Mouse (Mus musculus): ENCODE data around the gene Magohb. TPM values are rescaled to one million over a fixed set of nuclear protein-coding genes. Genes with fewer than 3 reads are reported as not detected.

Gene Magohb
- polyA plus RNA-seq, 1 experiment: 44.1 TPM

GRCm38 (mm10) chr6:131272311-131272710 is 20.7 kb downstream of the Magohb start:
- Histone ChIP-seq H3K27me3 (ENCODE audit: control insufficient read depth, insufficient read depth, insufficient read length) (no peaks in the 10 kb centered on the region), H3K79me2 (ENCODE audit: control insufficient read depth, insufficient read depth) (no peaks in the 10 kb centered on the region), H3K79me3 (ENCODE audit: low read depth) (no peaks in the 10 kb centered on the region), H3K36me3 (ENCODE audit: control insufficient read depth, insufficient read depth) (peaks cover 8% of the 10 kb centered on the region), H3K4me3 (ENCODE audit: insufficient read depth, poor library complexity, severe bottlenecking) (no peak overlapping the region), H3ac (ENCODE audit: control insufficient read depth, insufficient read length, low read depth) (no peak overlapping the region)
- TF ChIP-seq MYOG (IDR thresholded peaks at IDR 0.05; ENCODE audit: control insufficient read depth, extremely low read depth, insufficient read length) (no peak), CTCF (IDR thresholded peaks at IDR 0.05; ENCODE audit: control insufficient read depth, insufficient read depth, insufficient read length) (no peak), MYOD1 (IDR thresholded peaks at IDR 0.05; ENCODE audit: control insufficient read depth, insufficient read length, low read depth) (no peak), MAX (IDR thresholded peaks at IDR 0.05) (no peak), USF1 (IDR thresholded peaks at IDR 0.05; ENCODE audit: low read depth) (no peak), CEBPB (IDR thresholded peaks at IDR 0.05; ENCODE audit: low read depth) (no peak), FOSL1 (IDR thresholded peaks at IDR 0.05; ENCODE audit: insufficient read depth, low read length, poor library complexity, severe bottlenecking) (no peak)

GRCm38 (mm10) chr6:131270312-131270711 is 22.7 kb downstream of the Magohb start:
- no peaks in the 10 kb centered on the region for H3K27me3 ChIP-seq (ENCODE audit: control insufficient read depth, insufficient read depth, insufficient read length)
- H3K4me3 ChIP-seq (ENCODE audit: insufficient read depth, poor library complexity, severe bottlenecking): no peak overlapping the region
- H3K79me2 ChIP-seq (ENCODE audit: control insufficient read depth, insufficient read depth): no peaks in the 10 kb centered on the region
- H3K36me3 ChIP-seq (ENCODE audit: control insufficient read depth, insufficient read depth): no peaks in the 10 kb centered on the region
- TF ChIP-seq MYOD1 (IDR thresholded peaks at IDR 0.05; ENCODE audit: control insufficient read depth, insufficient read length, low read depth): no peak
- no peak for TF ChIP-seq MYOG (IDR thresholded peaks at IDR 0.05; ENCODE audit: control insufficient read depth, extremely low read depth, insufficient read length)
- no peak for TF ChIP-seq USF1 (IDR thresholded peaks at IDR 0.05; ENCODE audit: low read depth)
- TF ChIP-seq MAX (IDR thresholded peaks at IDR 0.05): no peak
- TF ChIP-seq CEBPB (IDR thresholded peaks at IDR 0.05; ENCODE audit: low read depth): no peak
- TF ChIP-seq CTCF (IDR thresholded peaks at IDR 0.05; ENCODE audit: control insufficient read depth, insufficient read depth, insufficient read length): no peak
- TF ChIP-seq FOSL1 (IDR thresholded peaks at IDR 0.05; ENCODE audit: insufficient read depth, low read length, poor library complexity, severe bottlenecking): no peak
- H3K79me3 ChIP-seq (ENCODE audit: low read depth): no peaks in the 10 kb centered on the region
- H3ac ChIP-seq (ENCODE audit: control insufficient read depth, insufficient read length, low read depth): no peak overlapping the region

GRCm38 (mm10) chr6:131269599-131269998 is 23.4 kb downstream of the Magohb start:
- H3K36me3 ChIP-seq (ENCODE audit: control insufficient read depth, insufficient read depth): no peaks in the 10 kb centered on the region
- H3ac ChIP-seq (ENCODE audit: control insufficient read depth, insufficient read length, low read depth): no peak overlapping the region
- no peaks in the 10 kb centered on the region for H3K79me3 ChIP-seq (ENCODE audit: low read depth)
- H3K27me3 ChIP-seq (ENCODE audit: control insufficient read depth, insufficient read depth, insufficient read length): no peaks in the 10 kb centered on the region
- H3K79me2 ChIP-seq (ENCODE audit: control insufficient read depth, insufficient read depth): no peaks in the 10 kb centered on the region
- H3K4me3 ChIP-seq (ENCODE audit: insufficient read depth, poor library complexity, severe bottlenecking): no peak overlapping the region
- TF ChIP-seq FOSL1 (IDR thresholded peaks at IDR 0.05; ENCODE audit: insufficient read depth, low read length, poor library complexity, severe bottlenecking) (no peak), CEBPB (IDR thresholded peaks at IDR 0.05; ENCODE audit: low read depth) (no peak)

GRCm38 (mm10) chr6:131264175-131264574 is 28.9 kb downstream of the Magohb start:
- H3K36me3 ChIP-seq (ENCODE audit: control insufficient read depth, insufficient read depth): no peaks in the 10 kb centered on the region
- TF ChIP-seq CEBPB (IDR thresholded peaks at IDR 0.05; ENCODE audit: low read depth) (no peak), USF1 (IDR thresholded peaks at IDR 0.05; ENCODE audit: low read depth) (no peak), MAX (IDR thresholded peaks at IDR 0.05) (no peak)

GRCm38 (mm10) chr6:131262778-131263177 is 30.3 kb downstream of the Magohb start:
- H3K79me3 ChIP-seq (ENCODE audit: low read depth): no peaks in the 10 kb centered on the region
- H3ac ChIP-seq (ENCODE audit: control insufficient read depth, insufficient read length, low read depth): no peak overlapping the region
- H3K4me3 ChIP-seq (ENCODE audit: insufficient read depth, poor library complexity, severe bottlenecking): no peak overlapping the region
- no peak for TF ChIP-seq USF1 (IDR thresholded peaks at IDR 0.05; ENCODE audit: low read depth)
- TF ChIP-seq MYOG (IDR thresholded peaks at IDR 0.05; ENCODE audit: control insufficient read depth, extremely low read depth, insufficient read length): no peak
- no peak for TF ChIP-seq MYOD1 (IDR thresholded peaks at IDR 0.05; ENCODE audit: control insufficient read depth, insufficient read length, low read depth)
- no peak for TF ChIP-seq MAX (IDR thresholded peaks at IDR 0.05)
- TF ChIP-seq CTCF (IDR thresholded peaks at IDR 0.05; ENCODE audit: control insufficient read depth, insufficient read depth, insufficient read length): no peak
- TF ChIP-seq CEBPB (IDR thresholded peaks at IDR 0.05; ENCODE audit: low read depth): no peak
- no peak for TF ChIP-seq FOSL1 (IDR thresholded peaks at IDR 0.05; ENCODE audit: insufficient read depth, low read length, poor library complexity, severe bottlenecking)
- H3K79me2 ChIP-seq (ENCODE audit: control insufficient read depth, insufficient read depth): no peaks in the 10 kb centered on the region
- H3K36me3 ChIP-seq (ENCODE audit: control insufficient read depth, insufficient read depth): no peaks in the 10 kb centered on the region
- no peaks in the 10 kb centered on the region for H3K27me3 ChIP-seq (ENCODE audit: control insufficient read depth, insufficient read depth, insufficient read length)

More at GRCm38 (mm10) chr6:131264175-131264574, 28.9 kb downstream of the Magohb start:
- Histone ChIP-seq H3K27me3 (ENCODE audit: control insufficient read depth, insufficient read depth, insufficient read length) (no peaks in the 10 kb centered on the region), H3ac (ENCODE audit: control insufficient read depth, insufficient read length, low read depth) (no peak overlapping the region), H3K79me3 (ENCODE audit: low read depth) (no peaks in the 10 kb centered on the region), H3K79me2 (ENCODE audit: control insufficient read depth, insufficient read depth) (no peaks in the 10 kb centered on the region), H3K4me3 (ENCODE audit: insufficient read depth, poor library complexity, severe bottlenecking) (no peak overlapping the region)

GRCm38 (mm10) chr6:131262009-131262408 is 31.0 kb downstream of the Magohb start:
- no peaks in the 10 kb centered on the region for H3K36me3 ChIP-seq (ENCODE audit: control insufficient read depth, insufficient read depth)
- H3K79me2 ChIP-seq (ENCODE audit: control insufficient read depth, insufficient read depth): no peaks in the 10 kb centered on the region
- H3K27me3 ChIP-seq (ENCODE audit: control insufficient read depth, insufficient read depth, insufficient read length): no peaks in the 10 kb centered on the region
- H3K79me3 ChIP-seq (ENCODE audit: low read depth): no peaks in the 10 kb centered on the region
- no peak overlapping the region for H3ac ChIP-seq (ENCODE audit: control insufficient read depth, insufficient read length, low read depth)
- H3K4me3 ChIP-seq (ENCODE audit: insufficient read depth, poor library complexity, severe bottlenecking): no peak overlapping the region
- no peak for TF ChIP-seq MAX (IDR thresholded peaks at IDR 0.05)
- TF ChIP-seq MYOD1 (IDR thresholded peaks at IDR 0.05; ENCODE audit: control insufficient read depth, insufficient read length, low read depth): no peak
- no peak for TF ChIP-seq MYOG (IDR thresholded peaks at IDR 0.05; ENCODE audit: control insufficient read depth, extremely low read depth, insufficient read length)
- TF ChIP-seq CEBPB (IDR thresholded peaks at IDR 0.05; ENCODE audit: low read depth): no peak
- no peak for TF ChIP-seq CTCF (IDR thresholded peaks at IDR 0.05; ENCODE audit: control insufficient read depth, insufficient read depth, insufficient read length)
- no peak for TF ChIP-seq FOSL1 (IDR thresholded peaks at IDR 0.05; ENCODE audit: insufficient read depth, low read length, poor library complexity, severe bottlenecking)
- TF ChIP-seq USF1 (IDR thresholded peaks at IDR 0.05; ENCODE audit: low read depth): no peak
